Mouse (Mus musculus): ENCODE data around the gene Serpina3m. TPM values are rescaled to one million over a fixed set of nuclear protein-coding genes. Genes with fewer than 3 reads are reported as not detected.
"Not testable (repeated sequence)": the region's sequence is repeated elsewhere in the genome, so short reads cannot be mapped to it uniquely, and the experiment has no call there.

The Serpina3m gene
- total and polyA plus RNA-seq, 2 experiments from 2014 or later, result 1.4 TPM; not detected in 1

GRCm38 (mm10) chr12:104322454-104322853 lies 15.8 kb upstream of the Serpina3m start:
- TF ChIP-seq EP300 (IDR thresholded peaks at IDR 0.05; ENCODE audit: low read depth), result no peak
- Histone ChIP-seq H3K4me3 (ENCODE audit: low read depth, low read length) (no peak overlapping the region), H3K27ac (ENCODE audit: low read depth) (no peak overlapping the region), H3K4me2 (ENCODE audit: low read depth, low read length) (no peak overlapping the region), H3K9ac (replicated peaks; ENCODE audit: low read depth, low read length) (no peak overlapping the region), H3K4me1 (ENCODE audit: control insufficient read depth, insufficient read depth) (no peaks in the 10 kb centered on the region), H3K9me3 (replicated peaks; ENCODE audit: control insufficient read depth, low read length) (no peaks in the 10 kb centered on the region), H3K27me3 (ENCODE audit: control insufficient read depth, insufficient read depth, low read length) (no peaks in the 10 kb centered on the region), H3K36me3 (replicated peaks; ENCODE audit: control insufficient read depth, insufficient read depth, low read length) (no peaks in the 10 kb centered on the region)
- ATAC-seq (ENCODE audit: insufficient read depth, low read depth) (no peak), DNase-seq (ENCODE audit: low spot score) (no peak)
- WGBS, result 70% methylated on average over 1 of the region's 1 CpGs

- no peaks in the 10 kb centered on the region for H3K27me3 ChIP-seq (ENCODE audit: control insufficient read depth, insufficient read depth, low read length)
- no peak for DNase-seq (ENCODE audit: low spot score)
Measured at GRCm38 (mm10) chr12:104331701-104332100, 6.6 kb upstream of the Serpina3m start.

DNA sequence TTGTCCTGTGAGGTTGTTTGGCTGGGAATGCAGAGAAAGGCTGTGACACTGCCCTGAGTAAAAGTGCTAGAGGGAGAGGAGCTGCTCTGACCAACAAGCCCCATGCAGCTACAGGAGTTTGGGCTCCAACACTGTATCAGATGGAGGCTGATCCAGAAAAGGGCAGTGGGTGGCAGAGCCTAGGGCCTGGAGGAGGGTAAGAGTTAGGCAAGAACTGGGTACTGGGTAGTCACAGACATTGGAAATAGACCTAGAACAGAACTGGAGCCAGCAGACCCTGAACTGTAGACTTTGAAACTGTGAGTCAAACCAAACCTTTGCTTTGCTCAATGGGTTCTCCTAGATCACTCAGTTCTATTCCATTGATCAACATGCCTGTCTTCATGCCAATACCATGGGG lies 1.4 kb upstream of the Serpina3m start:
- H3K4me2 ChIP-seq (ENCODE audit: low read depth, low read length); ATAC-seq (ENCODE audit: insufficient read depth, low read depth); H3K27ac ChIP-seq (ENCODE audit: low read depth); DNase-seq (ENCODE audit: low spot score); H3K4me1 ChIP-seq (ENCODE audit: control insufficient read depth, insufficient read depth); H3K27me3 ChIP-seq (ENCODE audit: control insufficient read depth, insufficient read depth, low read length); H3K4me3 ChIP-seq (ENCODE audit: low read depth, low read length); H3K9me3 ChIP-seq (replicated peaks; ENCODE audit: control insufficient read depth, low read length); H3K9ac ChIP-seq (replicated peaks; ENCODE audit: low read depth, low read length); H3K36me3 ChIP-seq (replicated peaks; ENCODE audit: control insufficient read depth, insufficient read depth, low read length): not testable (repeated sequence)

More at GRCm38 (mm10) chr12:104331701-104332100, 6.6 kb upstream of the Serpina3m start:
- ATAC-seq (ENCODE audit: insufficient read depth, low read depth), result no peak
- H3K4me2 ChIP-seq (ENCODE audit: low read depth, low read length), result no peak overlapping the region
- H3K4me1 ChIP-seq (ENCODE audit: control insufficient read depth, insufficient read depth), result no peaks in the 10 kb centered on the region
- no peaks in the 10 kb centered on the region for H3K36me3 ChIP-seq (replicated peaks; ENCODE audit: control insufficient read depth, insufficient read depth, low read length)
- H3K4me3 ChIP-seq (ENCODE audit: low read depth, low read length), result no peak overlapping the region
- TF ChIP-seq EP300 (IDR thresholded peaks at IDR 0.05; ENCODE audit: low read depth) (no peak), CTCF (IDR thresholded peaks at IDR 0.05; ENCODE audit: low read depth) (no peak)
- no peak overlapping the region for H3K27ac ChIP-seq (ENCODE audit: low read depth)
- WGBS, result 30% methylated on average over 1 of the region's 1 CpGs
- no peak overlapping the region for H3K9ac ChIP-seq (replicated peaks; ENCODE audit: low read depth, low read length)
- H3K9me3 ChIP-seq (replicated peaks; ENCODE audit: control insufficient read depth, low read length), result no peaks in the 10 kb centered on the region; the same call in 1 of the 2 replicates

DNA sequence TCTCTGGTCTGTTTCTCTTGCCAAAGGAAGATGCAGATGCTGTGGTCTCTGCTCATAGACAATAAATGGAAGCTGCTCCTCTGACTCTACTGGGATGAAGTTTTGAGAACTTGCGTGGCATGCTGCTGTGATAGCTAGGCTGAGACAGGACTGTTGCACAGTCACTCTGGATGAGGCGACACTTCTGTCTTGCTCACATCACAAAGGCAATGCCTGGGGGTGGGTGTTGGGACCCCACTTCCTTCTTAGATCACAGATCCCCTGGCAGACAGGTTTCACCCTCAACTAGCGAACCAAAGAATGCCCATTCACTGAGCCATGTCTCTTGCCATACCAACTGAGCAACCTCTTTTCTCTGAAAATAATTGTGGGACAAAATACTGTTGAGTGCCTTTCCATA lies 419 bp downstream of the Serpina3m start:
- no peaks in the 10 kb centered on the region for H3K9me3 ChIP-seq (replicated peaks; ENCODE audit: control insufficient read depth, low read length)
- no peak for DNase-seq (ENCODE audit: low spot score)
- ATAC-seq (ENCODE audit: insufficient read depth, low read depth), result no peak
- TF ChIP-seq EP300 (IDR thresholded peaks at IDR 0.05; ENCODE audit: low read depth), result no peak
- no peak for TF ChIP-seq CTCF (IDR thresholded peaks at IDR 0.05; ENCODE audit: low read depth)
- H3K4me1 ChIP-seq (ENCODE audit: control insufficient read depth, insufficient read depth), result no peaks in the 10 kb centered on the region
- no peaks in the 10 kb centered on the region for H3K36me3 ChIP-seq (replicated peaks; ENCODE audit: control insufficient read depth, insufficient read depth, low read length)
- no peak overlapping the region for H3K27ac ChIP-seq (ENCODE audit: low read depth)
- WGBS, result 89% methylated on average over 3 of the region's 3 CpGs
- no peak overlapping the region for H3K4me3 ChIP-seq (ENCODE audit: low read depth, low read length)
- no peaks in the 10 kb centered on the region for H3K27me3 ChIP-seq (ENCODE audit: control insufficient read depth, insufficient read depth, low read length)
- H3K4me2 ChIP-seq (ENCODE audit: low read depth, low read length), result no peak overlapping the region
- H3K9ac ChIP-seq (replicated peaks; ENCODE audit: low read depth, low read length), result no peak overlapping the region

- not testable (repeated sequence) for ATAC-seq (ENCODE audit: insufficient read depth, low read depth); H3K27ac ChIP-seq (ENCODE audit: low read depth); H3K36me3 ChIP-seq (replicated peaks; ENCODE audit: control insufficient read depth, insufficient read depth, low read length); H3K4me1 ChIP-seq (ENCODE audit: control insufficient read depth, insufficient read depth); H3K9ac ChIP-seq (replicated peaks; ENCODE audit: low read depth, low read length); DNase-seq (ENCODE audit: low spot score); H3K9me3 ChIP-seq (replicated peaks; ENCODE audit: control insufficient read depth, low read length); H3K27me3 ChIP-seq (ENCODE audit: control insufficient read depth, insufficient read depth, low read length); H3K4me2 ChIP-seq (ENCODE audit: low read depth, low read length); H3K4me3 ChIP-seq (ENCODE audit: low read depth, low read length)
Measured at GRCm38 (mm10) chr12:104342489-104342888, 4.2 kb downstream of the Serpina3m start.

GRCm38 (mm10) chr12:104345181-104345580 lies 6.9 kb downstream of the Serpina3m start:
- H3K9me3 ChIP-seq (replicated peaks; ENCODE audit: control insufficient read depth, low read length), result no peaks in the 10 kb centered on the region
- H3K27me3 ChIP-seq (ENCODE audit: control insufficient read depth, insufficient read depth, low read length), result no peaks in the 10 kb centered on the region
- no peak overlapping the region for H3K4me3 ChIP-seq (ENCODE audit: low read depth, low read length)
- H3K9ac ChIP-seq (replicated peaks; ENCODE audit: low read depth, low read length), result no peak overlapping the region
- 86% methylated on average over 2 of the region's 2 CpGs for WGBS
- no peaks in the 10 kb centered on the region for H3K36me3 ChIP-seq (replicated peaks; ENCODE audit: control insufficient read depth, insufficient read depth, low read length)
- DNase-seq (ENCODE audit: low spot score) (no peak), ATAC-seq (ENCODE audit: insufficient read depth, low read depth) (no peak)
- H3K4me1 ChIP-seq (ENCODE audit: control insufficient read depth, insufficient read depth), result no peaks in the 10 kb centered on the region
- TF ChIP-seq EP300 (IDR thresholded peaks at IDR 0.05; ENCODE audit: low read depth) (no peak), CTCF (IDR thresholded peaks at IDR 0.05; ENCODE audit: low read depth) (no peak)
- H3K4me2 ChIP-seq (ENCODE audit: low read depth, low read length), result no peak overlapping the region
- no peak overlapping the region for H3K27ac ChIP-seq (ENCODE audit: low read depth)

Measured in heart, postnatal 0 days (tissue).